Comparison of ENCODE assay signal across 8 mouse cellular contexts in genomic region chr3:65871609-65872272, GRCm38 (mm10).
DNase-seq lines count a peak whose midpoint lies in the region; ATAC-seq and TF ChIP-seq lines count a peak whose summit lies in the region.

No protein-coding gene starts in this region.

- TF ChIP-seq POLR2A in brain, embryonic 14.5 days (IDR thresholded peaks at IDR 0.05; ENCODE audit: borderline replicate concordance, extremely low read depth, insufficient read depth, insufficient read length, poor library complexity, severe bottlenecking): no peak

- H3K36me3 ChIP-seq in heart, postnatal 0 days (replicated peaks; ENCODE audit: control insufficient read depth, insufficient read depth, low read length): no peaks in the 10 kb centered on the region
- no peaks in the 10 kb centered on the region for H3K36me3 ChIP-seq in hindbrain, embryonic 11.5 days (ENCODE audit: control insufficient read depth, insufficient read depth, low read length)
- no peaks in the 10 kb centered on the region for H3K36me3 ChIP-seq in midbrain, embryonic 15.5 days (replicated peaks)

- no peak overlapping the region for H3K4me2 ChIP-seq in heart, postnatal 0 days (ENCODE audit: low read depth, low read length)
- no peak overlapping the region for H3K4me2 ChIP-seq in hindbrain, embryonic 11.5 days (replicated peaks; ENCODE audit: low read depth, low read length)
- H3K4me2 ChIP-seq in midbrain, embryonic 15.5 days: 0 out of 2 replicates have a peak overlapping the region, but pooled peaks have one; percentile 11

- ATAC-seq in heart, postnatal 0 days (ENCODE audit: insufficient read depth, low read depth): no peak
- peak; percentile 56 for ATAC-seq in hindbrain, embryonic 11.5 days (ENCODE audit: low FRiP score)
- ATAC-seq in midbrain, embryonic 15.5 days (replicated peaks): peak; percentile 21
- ATAC-seq in frontal cortex, adult (ENCODE audit: low TSS enrichment): no peak

- no peaks in the 10 kb centered on the region for H3K27me3 ChIP-seq in heart, postnatal 0 days (ENCODE audit: control insufficient read depth, insufficient read depth, low read length)
- H3K27me3 ChIP-seq in hindbrain, embryonic 11.5 days (ENCODE audit: control insufficient read depth, insufficient read depth, low read length): no peaks in the 10 kb centered on the region
- H3K27me3 ChIP-seq in midbrain, embryonic 15.5 days (replicated peaks): no peaks in the 10 kb centered on the region

- peak overlapping the region; percentile 91 for H3K27ac ChIP-seq in heart, postnatal 0 days (ENCODE audit: low read depth)
- peak overlapping the region; percentile 0; the same call in 1 of the 2 replicates for H3K27ac ChIP-seq in hindbrain, embryonic 11.5 days (ENCODE audit: low read depth, low read length)
- H3K27ac ChIP-seq in midbrain, embryonic 15.5 days: no peak overlapping the region

- TF ChIP-seq EP300 in heart, postnatal 0 days (IDR thresholded peaks at IDR 0.05; ENCODE audit: low read depth): no peak

- no peak for TF ChIP-seq CTCF in heart, postnatal 0 days (IDR thresholded peaks at IDR 0.05; ENCODE audit: low read depth)
- no peak for TF ChIP-seq CTCF in brain, embryonic 14.5 days (IDR thresholded peaks at IDR 0.05; ENCODE audit: borderline replicate concordance, extremely low read depth, insufficient read depth, insufficient read length)

- H3K4me3 ChIP-seq in heart, postnatal 0 days (ENCODE audit: low read depth, low read length): no peak overlapping the region
- no peak overlapping the region for H3K4me3 ChIP-seq in hindbrain, embryonic 11.5 days (ENCODE audit: low read depth, low read length)
- H3K4me3 ChIP-seq in midbrain, embryonic 15.5 days: no peak overlapping the region

- H3K9ac ChIP-seq in heart, postnatal 0 days (replicated peaks; ENCODE audit: low read depth, low read length): no peak overlapping the region
- H3K9ac ChIP-seq in hindbrain, embryonic 11.5 days (ENCODE audit: low read depth, low read length): no peak overlapping the region
- no peak overlapping the region for H3K9ac ChIP-seq in midbrain, embryonic 15.5 days

- H3K4me1 ChIP-seq in heart, postnatal 0 days (ENCODE audit: control insufficient read depth, insufficient read depth): peaks cover 35% of the 10 kb centered on the region
- no peaks in the 10 kb centered on the region for H3K4me1 ChIP-seq in hindbrain, embryonic 11.5 days (replicated peaks; ENCODE audit: control insufficient read depth, insufficient read depth, low read length)
- peaks cover 14% of the 10 kb centered on the region for H3K4me1 ChIP-seq in midbrain, embryonic 15.5 days

- H3K9me3 ChIP-seq in heart, postnatal 0 days (replicated peaks; ENCODE audit: control insufficient read depth, low read length): no peaks in the 10 kb centered on the region
- H3K9me3 ChIP-seq in hindbrain, embryonic 11.5 days (ENCODE audit: control insufficient read depth, low read length): no peaks in the 10 kb centered on the region
- no peaks in the 10 kb centered on the region for H3K9me3 ChIP-seq in midbrain, embryonic 15.5 days

- 43% methylated on average over 10 of the region's 10 CpGs for WGBS in heart, postnatal 0 days
- 35% methylated on average over 10 of the region's 10 CpGs for WGBS in hindbrain, embryonic 11.5 days
- WGBS in midbrain, embryonic 15.5 days: 40% methylated on average over 10 of the region's 10 CpGs

- no peak for DNase-seq in heart, postnatal 0 days (ENCODE audit: low spot score)
- no peak for DNase-seq in heart, adult 11 months
- peak; percentile 37 for DNase-seq in brain, embryonic 14.5 days (ENCODE audit: low read depth)
- DNase-seq in hindbrain, embryonic 11.5 days (ENCODE audit: low spot score): peak; percentile 34
- DNase-seq in retina, embryonic 14.5 days (ENCODE audit: low spot score): no peak
- no peak for DNase-seq in layer of hippocampus, postnatal 25 days (ENCODE audit: extremely low spot score in 1 of 2, low spot score in 1 of 2)

Comparison
In these comparisons a context has a peak if more than half of its experiments do, and no peak if none do; other contexts are left out.
1. ATAC-seq: peak in hindbrain, embryonic 11.5 days (single experiment) and midbrain, embryonic 15.5 days (single experiment); none in heart, postnatal 0 days (single experiment) and frontal cortex, adult (single experiment).
2. DNase-seq: peak in brain, embryonic 14.5 days (single experiment) and hindbrain, embryonic 11.5 days (single experiment); none in heart, postnatal 0 days (single experiment), heart, adult 11 months (single experiment), retina, embryonic 14.5 days (single experiment) and layer of hippocampus, postnatal 25 days (0 of 2).